Mouse (Mus musculus) MEL (cell line): Measurements from ENCODE around the gene Vmn2r46. TPM values are rescaled to one million over a fixed set of nuclear protein-coding genes. Genes with fewer than 3 reads are reported as not detected.
"Not testable (repeated sequence)": the region's sequence is repeated elsewhere in the genome, so short reads cannot be mapped to it uniquely, and the experiment has no call there.

Experiments used
- DNase-seq: peaks from one replicate; pipeline ENCODE4 v3.0.0; 2011; ENCODE audit warnings: low read depth, low spot score
- H3K27ac ChIP-seq: 2 replicates; pipeline ENCODE4 v1.5.1; 2012; ENCODE audit warnings: low read depth, mild to moderate bottlenecking, control low read depth, low read length, moderate library complexity; ENCODE audit not compliant: control insufficient read depth
- H3K27me3 ChIP-seq, 2 experiments: fragments of 150-350 bp in 1 of 2; sonication (generic) in 1 of 2; 2 replicates each; pipeline ENCODE4 v1.6.1; 2012; ENCODE audit warnings: low read length in 2 of 2, mild to moderate bottlenecking in 2 of 2, improper control_type of control experiment in 1 of 2, moderate library complexity in 1 of 2; ENCODE audit not compliant: insufficient read depth in 2 of 2, control insufficient read depth in 1 of 2
- H3K36me3 ChIP-seq, 2 experiments: 2 replicates each; pipeline ENCODE4 v1.6.1; 2012 to 2014; ENCODE audit warnings: low read length in 2 of 2, improper control_type of control experiment in 1 of 2, inconsistent platforms in 1 of 2, mild to moderate bottlenecking in 1 of 2; ENCODE audit not compliant: insufficient read depth in 2 of 2, control insufficient read depth in 1 of 2
- H3K4me1 ChIP-seq, 2 experiments: fragments of 150-350 bp in 1 of 2; sonication (generic) in 1 of 2; 2 replicates each; pipeline ENCODE4 v1.6.1; 2012; ENCODE audit warnings: low read length in 2 of 2, improper control_type of control experiment in 1 of 2, mild to moderate bottlenecking in 1 of 2; ENCODE audit not compliant: insufficient read depth in 2 of 2, control insufficient read depth in 1 of 2
- H3K4me3 ChIP-seq, 2 experiments: fragments of 150-350 bp in 1 of 2; sonication (generic) in 1 of 2; 2 replicates each; pipeline ENCODE4 v1.5.1; 2012; ENCODE audit warnings: low read depth in 2 of 2, low read length in 2 of 2, mild to moderate bottlenecking in 2 of 2, moderate library complexity in 2 of 2, control low read depth in 1 of 2, improper control_type of control experiment in 1 of 2; ENCODE audit not compliant: control insufficient read depth in 1 of 2, insufficient read depth in 1 of 2
- H3K79me2 ChIP-seq: 2 replicates; pipeline ENCODE4 v1.6.1; 2012; ENCODE audit warnings: mild to moderate bottlenecking, low read length, moderate library complexity; ENCODE audit not compliant: control insufficient read depth, poor library complexity, insufficient read depth
- H3K9ac ChIP-seq: 2 replicates; pipeline ENCODE4 v1.6.1; 2012; ENCODE audit warnings: low read depth, mild to moderate bottlenecking, control low read depth, low read length, moderate library complexity; ENCODE audit not compliant: control insufficient read depth, poor library complexity, severe bottlenecking
- H3K9me3 ChIP-seq: fragments of 150-350 bp; sonication (generic); replicated peaks from 2 replicates; pipeline ENCODE4 v1.6.1; 2012; ENCODE audit warnings: mild to moderate bottlenecking, low read length, improper control_type of control experiment, moderate library complexity; ENCODE audit not compliant: insufficient read depth
- polyA plus RNA-seq, 2 experiments: library from polyadenylated mRNA; stranded (reverse) in 1 of 2; unstranded in 1 of 2; fragments of >175 nt in 1 of 2; fragments of >200 nt in 1 of 2; gene quantifications; 2 replicates each; pipeline versions ENCODE4 v1.2.1 to v1.2.4; 2012; ENCODE audit warnings: low replicate concordance in 2 of 2, low read depth in 1 of 2; ENCODE audit not compliant: insufficient read length in 2 of 2, insufficient read depth in 1 of 2, missing spikeins in 1 of 2
- total RNA-seq: library from RNA; depleted of rRNA; stranded (reverse); fragments of 300-350 nt; gene quantifications from 2 replicates; pipeline ENCODE4 v1.2.3, GENCODE M21; 2012; rRNA removed

The Vmn2r46 gene
- total RNA-seq: not detected in 2 replicates
- not detected for polyA plus RNA-seq

- H3K27me3 ChIP-seq, H3K9ac ChIP-seq, H3K36me3 ChIP-seq, H3K79me2 ChIP-seq, DNase-seq, H3K4me1 ChIP-seq, H3K9me3 ChIP-seq, H3K4me3 ChIP-seq, H3K27ac ChIP-seq: not testable (repeated sequence)
Measured at GRCm38 (mm10) chr7:9770471-9770870, at the start of gene Vmn2r46. TSS of gene Vmn2r46 (minus strand) at chr7:9770571.

Other genes starting within 250 kb of the Vmn2r46 start
- gene Vmn2r47, start 70.8 kb upstream of the Vmn2r46 start, total RNA-seq: not detected in 2 replicates
- gene Vmn2r47, start 70.8 kb upstream of the Vmn2r46 start, polyA plus RNA-seq: not detected
- not detected in 2 replicates for gene Vmn2r48, start 183.0 kb upstream of the Vmn2r46 start, total RNA-seq
- gene Vmn2r48, start 183.0 kb upstream of the Vmn2r46 start, polyA plus RNA-seq: not detected
- gene Vmn2r49, start 221.7 kb upstream of the Vmn2r46 start, total RNA-seq: not detected in 2 replicates
- gene Vmn2r49, start 221.7 kb upstream of the Vmn2r46 start, polyA plus RNA-seq: not detected